Mouse (Mus musculus): Measurements from ENCODE around the gene Lims1. TPM values are rescaled to one million over a fixed set of nuclear protein-coding genes. Genes with fewer than 3 reads are reported as not detected.

The Lims1 gene
- total RNA-seq, 2 experiments from 2014 or later, result 28.9 to 29.5 TPM

GRCm38 (mm10) chr10:58377592-58378197, 54.4 kb downstream of the Lims1 start:
- peak in 1 of 2 experiments; percentile 32 for DNase-seq (ENCODE audit: low spot score in 2 of 2)
- intact Hi-C loops (cut with DNase I), result no loop called here

- DNase-seq (ENCODE audit: low spot score in 2 of 2), result no peak
- intact Hi-C loops (cut with DNase I), result no loop called here
These were observed 55.1 kb downstream of the Lims1 start for GRCm38 (mm10) chr10:58378380-58378779.

GRCm38 (mm10) chr10:58379699-58380098, 56.4 kb downstream of the Lims1 start:
- intact Hi-C loops (cut with DNase I), result no loop called here
- no peak for DNase-seq (ENCODE audit: low spot score in 2 of 2)

GRCm38 (mm10) chr10:58381904-58382303, 58.6 kb downstream of the Lims1 start:
- peak in 1 of 2 experiments; percentile 19 for DNase-seq (ENCODE audit: low spot score in 2 of 2)
- intact Hi-C loops (cut with DNase I), result no loop called here

- DNase-seq (ENCODE audit: low spot score in 2 of 2), result no peak
- intact Hi-C loops (cut with DNase I), result no loop called here
These were observed 59.4 kb downstream of the Lims1 start for GRCm38 (mm10) chr10:58382621-58383101.

- peak; percentile 76 to 90 for DNase-seq (ENCODE audit: low spot score in 2 of 2)
These were observed 60.0 kb downstream of the Lims1 start for GRCm38 (mm10) chr10:58383282-58383681.

GRCm38 (mm10) chr10:58383761-58384160, 60.5 kb downstream of the Lims1 start:
- intact Hi-C loops (cut with DNase I), result no loop called here

More at GRCm38 (mm10) chr10:58383282-58383681, 60.0 kb downstream of the Lims1 start:
- intact Hi-C loops (cut with DNase I), result no loop called here

GRCm38 (mm10) chr10:58385629-58386028, 62.4 kb downstream of the Lims1 start:
- intact Hi-C loops (cut with DNase I), result no loop called here
- no peak for DNase-seq (ENCODE audit: low spot score in 2 of 2)

More at GRCm38 (mm10) chr10:58383761-58384160, 60.5 kb downstream of the Lims1 start:
- no peak for DNase-seq (ENCODE audit: low spot score in 2 of 2)

GRCm38 (mm10) chr10:58386997-58387396, 63.7 kb downstream of the Lims1 start:
- intact Hi-C loops (cut with DNase I), result no loop called here
- DNase-seq (ENCODE audit: low spot score in 2 of 2), result no peak

GRCm38 (mm10) chr10:58388648-58389047, 65.4 kb downstream of the Lims1 start:
- intact Hi-C loops (cut with DNase I), result no loop called here
- DNase-seq (ENCODE audit: low spot score in 2 of 2), result no peak

GRCm38 (mm10) chr10:58389151-58389550, 65.9 kb downstream of the Lims1 start:
- intact Hi-C loops (cut with DNase I), result no loop called here

GRCm38 (mm10) chr10:58392435-58392834, 69.2 kb downstream of the Lims1 start:
- DNase-seq (ENCODE audit: low spot score in 2 of 2), result peak in 1 of 2 experiments; percentile 54
- intact Hi-C loops (cut with DNase I), result loop anchor here (5.0 kb wide), 1 partner anchor 55 kb away; the partner anchor contains the start of gene Ranbp2

More at GRCm38 (mm10) chr10:58389151-58389550, 65.9 kb downstream of the Lims1 start:
- no peak for DNase-seq (ENCODE audit: low spot score in 2 of 2)

- intact Hi-C loops (cut with DNase I), result loop anchor here (5.0 kb wide), 1 partner anchor 54 kb away; the partner anchor contains the start of gene Ranbp2
- no peak for DNase-seq (ENCODE audit: low spot score in 2 of 2)
These were observed 70.1 kb downstream of the Lims1 start for GRCm38 (mm10) chr10:58393026-58394014.

- intact Hi-C loops (cut with DNase I), result loop anchor here (5.0 kb wide), 1 partner anchor 53 kb away; the partner anchor contains the start of gene Ranbp2
- no peak for DNase-seq (ENCODE audit: low spot score in 2 of 2)
These were observed 70.9 kb downstream of the Lims1 start for GRCm38 (mm10) chr10:58394170-58394569.

- intact Hi-C loops (cut with DNase I), result no loop called here
- DNase-seq (ENCODE audit: low spot score in 2 of 2), result no peak
These were observed 72.0 kb downstream of the Lims1 start for GRCm38 (mm10) chr10:58395315-58395714.

- intact Hi-C loops (cut with DNase I), result no loop called here
- DNase-seq (ENCODE audit: low spot score in 2 of 2), result no peak
These were observed 72.5 kb downstream of the Lims1 start for GRCm38 (mm10) chr10:58395723-58396122.

GRCm38 (mm10) chr10:58396600-58396999, 73.3 kb downstream of the Lims1 start:
- DNase-seq (ENCODE audit: low spot score in 2 of 2), result no peak
- intact Hi-C loops (cut with DNase I), result no loop called here

- no peak for DNase-seq (ENCODE audit: low spot score in 2 of 2)
- intact Hi-C loops (cut with DNase I), result no loop called here
These were observed 75.7 kb downstream of the Lims1 start for GRCm38 (mm10) chr10:58398941-58399340.

- intact Hi-C loops (cut with DNase I), result no loop called here
- peak in 1 of 2 experiments; percentile 63 for DNase-seq (ENCODE audit: low spot score in 2 of 2)
These were observed 78.6 kb downstream of the Lims1 start for GRCm38 (mm10) chr10:58401838-58402237.

GRCm38 (mm10) chr10:58404639-58405038, 81.4 kb downstream of the Lims1 start:
- DNase-seq (ENCODE audit: low spot score in 2 of 2), result no peak
- intact Hi-C loops (cut with DNase I), result no loop called here

All from left cerebral cortex, postnatal 14 days (tissue).